Mouse (Mus musculus): Measurements from ENCODE around the gene Tent4b.

Gene Tent4b

GRCm38 (mm10) chr8:88301589-88302437 lies 102.8 kb downstream of the Tent4b start:
- DNase-seq (ENCODE audit: low spot score) = no peak

DNA sequence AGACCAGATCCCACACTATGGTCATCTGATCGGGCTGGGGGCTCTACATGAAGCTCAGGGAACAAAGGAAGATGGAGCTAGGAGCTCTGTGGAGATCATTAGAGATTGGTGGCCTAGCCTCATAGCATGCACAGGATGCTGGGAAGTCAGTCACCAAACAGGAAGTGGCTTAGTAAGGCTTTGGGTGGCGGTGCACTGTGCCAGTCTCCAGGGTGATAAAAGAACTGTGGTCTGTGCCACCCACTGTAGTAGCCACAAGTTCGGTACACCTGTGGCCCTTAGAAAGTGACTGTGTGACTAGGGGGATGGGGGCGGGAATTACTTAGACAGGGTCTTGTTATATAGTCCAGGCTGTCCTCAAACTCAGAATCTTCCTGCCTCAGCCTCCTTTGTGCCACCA lies 106.8 kb downstream of the Tent4b start:
- DNase-seq (ENCODE audit: low spot score) = no peak

DNA sequence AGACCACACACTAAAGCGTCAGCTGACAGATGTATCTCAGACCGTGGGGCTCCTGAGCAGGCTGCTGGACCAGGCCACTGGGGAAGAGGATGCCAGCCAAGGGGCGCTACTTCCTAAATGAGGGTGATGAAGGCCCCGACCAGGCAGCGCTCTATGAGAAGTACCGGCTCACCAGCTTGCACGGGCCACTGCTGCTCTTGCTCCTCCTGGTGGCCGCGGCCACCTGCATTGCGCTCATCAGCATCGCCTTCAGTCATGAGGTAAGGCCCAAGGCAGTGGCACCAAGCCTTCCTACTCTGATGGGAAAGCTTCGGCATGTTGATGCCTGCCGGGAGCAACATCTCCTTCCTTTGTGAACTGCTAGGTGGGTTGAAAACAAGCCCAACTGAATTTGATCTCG lies 107.5 kb downstream of the Tent4b start:
- peak; percentile 43 for DNase-seq (ENCODE audit: low spot score)

DNA sequence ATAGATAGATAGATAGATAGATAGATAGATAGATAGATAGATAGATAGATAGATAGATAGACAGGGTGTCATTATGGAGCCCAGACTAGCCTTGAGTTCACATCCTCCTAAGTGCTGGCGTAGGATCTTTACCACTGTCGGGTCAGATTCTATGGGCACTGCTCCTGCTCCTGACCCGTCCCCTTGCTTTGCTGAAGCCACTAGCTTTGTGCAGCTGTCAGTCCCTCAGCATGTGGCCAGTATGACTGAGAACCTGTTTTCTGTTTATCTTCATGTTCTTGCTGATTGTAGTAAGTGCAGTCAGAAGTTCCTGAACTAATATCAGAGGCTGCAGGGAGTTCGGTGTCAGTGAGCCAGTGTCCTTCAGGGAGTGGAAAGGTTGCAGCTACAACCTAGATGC lies 108.7 kb downstream of the Tent4b start:
- DNase-seq (ENCODE audit: low spot score) = no peak

Data from retina, embryonic 14.5 days (tissue).